Mouse (Mus musculus) CH12F3 (cell line): ENCODE measurements around the gene Zic4.

Experiments
- in situ Hi-C: fragments of 300-500 bp; cut with MboI; formaldehyde crosslinking; loops from 2 replicates; pipeline ENCODE4 v1.14.3; 2020; ENCODE audit warnings: low sequenced_read_pairs

Gene Zic4

DNA sequence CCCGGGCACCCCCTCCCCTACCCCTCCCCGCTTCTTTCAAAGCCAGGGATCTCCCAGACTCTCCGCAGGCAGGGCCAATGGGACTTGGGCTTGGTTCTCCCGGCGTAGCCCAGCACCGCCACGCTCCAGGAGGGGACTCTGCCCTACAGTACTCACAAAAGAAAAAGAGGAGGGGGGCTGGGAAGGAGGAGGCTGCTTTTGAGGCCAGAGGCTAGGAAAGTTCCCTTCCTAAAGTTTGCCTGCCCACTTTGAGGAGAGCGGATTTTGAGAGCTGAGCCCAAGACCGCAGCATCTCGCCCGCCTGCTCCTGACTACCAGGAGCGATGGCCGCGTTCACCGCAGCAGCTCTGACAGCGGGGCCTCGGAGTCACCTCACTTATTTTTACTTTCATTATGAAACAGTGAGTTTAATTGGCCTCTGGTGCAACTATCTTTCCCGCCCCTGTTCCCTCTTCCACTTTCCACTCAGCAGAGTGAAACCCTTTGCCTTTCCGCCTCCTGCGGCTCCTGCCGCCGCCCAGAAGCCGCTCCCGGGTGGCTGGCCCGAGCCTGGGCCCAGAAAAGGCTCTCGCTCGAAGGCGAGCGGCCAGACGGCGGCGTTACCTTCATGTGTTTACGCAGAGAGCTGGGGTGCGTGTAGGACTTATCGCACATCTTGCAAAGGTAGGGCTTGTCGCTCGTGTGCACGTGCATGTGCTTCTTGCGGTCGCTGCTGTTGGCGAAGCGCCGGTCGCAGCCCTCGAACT is at the start of gene Zic4:
Zic4 (plus strand) TSS at position 558 of the 746 bp plus-strand sequence.
- in situ Hi-C loops = no loop called here

DNA sequence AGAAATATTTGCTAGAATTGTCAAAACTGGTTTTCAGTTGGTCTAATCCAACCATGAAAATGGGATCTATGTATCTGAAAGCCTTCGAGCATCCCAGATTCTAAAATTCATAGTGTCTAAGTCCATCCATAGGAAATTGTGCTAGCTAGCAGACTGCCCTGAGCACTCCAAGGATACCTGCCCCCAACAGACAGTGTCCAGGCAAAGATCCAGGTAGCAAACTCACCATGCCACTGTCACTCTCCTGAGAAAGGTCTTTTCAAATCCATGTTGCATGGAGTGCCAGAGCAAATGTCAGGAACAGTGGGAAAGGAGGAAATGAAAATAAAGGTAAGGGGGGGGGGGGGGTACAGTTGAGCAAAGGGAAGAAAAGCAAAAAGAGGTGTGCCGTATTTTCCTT is 14.6 kb upstream of the Zic4 start:
- in situ Hi-C loops = no loop called here

DNA sequence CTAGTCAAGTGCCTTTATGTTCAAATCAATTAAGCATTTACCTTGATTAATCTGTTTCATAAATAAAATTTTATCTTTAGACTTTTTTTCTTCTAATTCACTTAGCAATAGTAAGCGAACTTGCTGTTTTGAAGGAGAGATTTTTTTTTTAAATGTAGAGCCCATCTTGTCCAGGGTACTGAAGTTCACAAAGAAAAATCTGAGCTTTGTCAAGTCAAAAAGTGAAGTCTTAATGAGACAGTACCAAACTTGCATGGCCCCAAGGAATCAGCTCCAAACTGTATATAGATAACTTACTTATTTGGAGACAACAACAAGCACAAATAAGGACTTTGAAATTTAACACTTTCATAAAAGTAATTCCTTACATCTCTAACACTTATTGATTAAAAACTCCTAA is 13.5 kb upstream of the Zic4 start:
- in situ Hi-C loops = no loop called here

DNA sequence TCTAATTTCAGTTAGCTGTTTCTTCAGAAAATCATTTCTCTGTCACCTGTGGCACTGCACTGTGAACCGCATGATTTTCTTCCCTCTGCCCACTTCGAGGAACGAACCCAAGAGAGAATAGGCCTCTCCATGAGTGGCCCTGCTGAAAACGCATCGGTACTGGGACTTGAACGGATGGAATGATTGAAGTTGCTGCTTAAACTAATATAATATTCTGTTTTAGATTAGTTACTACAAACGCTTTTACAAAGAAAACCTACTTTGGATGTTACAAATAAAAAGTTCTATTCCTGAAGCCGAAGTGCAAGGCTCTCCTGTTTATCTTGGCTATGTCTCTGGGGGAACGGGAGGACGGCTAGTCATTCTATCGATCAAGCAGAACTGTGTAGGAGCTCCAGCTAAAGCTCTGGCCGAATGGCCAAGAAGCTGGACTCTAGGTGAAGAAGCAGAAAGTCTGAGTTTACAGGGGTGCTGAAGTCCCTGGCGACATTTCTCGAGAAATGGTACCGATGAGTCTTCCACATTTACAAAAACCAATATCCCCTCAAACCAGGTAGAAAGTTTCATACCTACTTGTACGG is 11.9 kb upstream of the Zic4 start:
- in situ Hi-C loops = no loop called here

DNA sequence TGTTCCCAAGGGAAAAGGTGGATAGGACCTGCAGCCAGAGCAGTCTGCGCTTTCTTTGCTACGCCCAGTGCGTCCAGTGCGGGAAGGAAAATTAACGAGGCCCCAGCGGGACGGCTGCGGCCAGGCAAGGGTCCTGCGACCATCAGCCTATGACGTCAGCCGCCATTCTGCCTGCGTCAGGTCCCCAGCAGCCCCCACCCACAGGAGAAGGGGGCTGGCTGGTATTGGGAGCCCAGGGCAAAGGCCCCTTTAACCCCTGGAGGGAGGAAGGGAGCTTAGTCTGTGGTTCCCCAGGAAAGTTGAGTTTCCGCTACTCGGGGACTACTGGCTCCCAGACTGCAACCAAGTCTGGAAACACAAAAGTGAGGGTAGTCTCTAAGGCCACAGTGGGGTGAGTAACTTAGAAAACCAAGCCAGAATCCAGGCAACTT is 11.3 kb upstream of the Zic4 start:
- in situ Hi-C loops = no loop called here

DNA sequence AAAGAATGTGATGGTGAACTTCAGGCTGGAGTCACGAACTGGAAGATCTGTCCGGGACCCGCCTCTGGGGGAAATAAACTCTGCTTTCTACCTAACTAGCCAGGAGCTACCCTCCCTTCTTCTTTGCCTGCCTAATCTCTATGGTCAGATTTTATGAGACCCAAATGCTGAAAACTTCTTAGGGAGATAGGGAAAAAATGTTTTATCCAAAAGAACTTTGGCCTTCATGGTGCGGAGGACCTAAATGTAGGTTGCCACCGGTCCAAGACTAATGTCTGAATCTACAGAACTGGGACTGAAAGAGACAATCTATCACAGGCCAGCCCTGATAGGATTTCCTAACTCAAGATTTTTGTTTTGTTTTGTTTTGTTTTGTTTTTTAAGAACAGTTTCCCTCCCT is 10.9 kb upstream of the Zic4 start:
- in situ Hi-C loops = no loop called here

DNA sequence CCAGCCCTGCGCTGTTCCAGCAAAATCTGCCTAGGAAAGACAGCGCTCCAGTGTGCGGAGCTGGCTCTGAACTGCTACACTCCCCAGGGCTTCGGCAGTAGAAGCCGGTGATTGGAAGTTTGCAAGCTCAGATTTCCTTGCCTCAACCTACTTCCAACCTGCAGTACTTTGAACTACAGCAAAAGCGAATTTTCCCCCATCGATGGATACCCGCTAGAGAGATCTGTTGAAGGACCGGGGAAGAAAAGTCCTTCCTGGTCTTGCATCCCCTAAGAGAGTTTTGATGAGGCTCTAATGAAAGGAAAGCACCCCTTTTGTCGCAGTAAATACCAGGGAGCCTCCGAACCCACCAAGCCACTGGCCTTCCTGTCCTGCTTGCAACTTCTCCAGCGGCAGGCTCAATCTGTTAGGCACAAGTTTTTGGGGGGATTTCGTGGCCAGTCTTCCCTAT is 10.2 kb upstream of the Zic4 start:
- in situ Hi-C loops = no loop called here

DNA sequence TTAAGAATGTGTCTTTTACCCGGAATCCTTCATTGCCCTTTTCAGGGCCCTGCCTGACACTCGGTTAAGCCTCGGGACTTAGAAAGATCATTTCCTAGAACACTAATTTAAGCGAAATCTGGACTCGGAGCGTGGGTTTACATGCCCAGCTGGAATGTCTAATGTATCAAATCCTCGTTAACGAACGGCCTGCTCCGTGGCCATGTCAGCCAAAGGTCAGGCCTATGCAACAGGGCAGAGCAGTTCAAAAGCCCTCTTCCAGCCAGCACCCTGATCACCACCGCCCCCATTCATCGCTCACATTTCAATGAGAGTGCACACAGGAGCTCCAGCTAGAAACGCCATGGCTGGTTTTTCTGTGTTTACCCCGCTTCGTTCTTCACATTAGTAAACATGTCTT is 9.4 kb upstream of the Zic4 start:
- in situ Hi-C loops = no loop called here

DNA sequence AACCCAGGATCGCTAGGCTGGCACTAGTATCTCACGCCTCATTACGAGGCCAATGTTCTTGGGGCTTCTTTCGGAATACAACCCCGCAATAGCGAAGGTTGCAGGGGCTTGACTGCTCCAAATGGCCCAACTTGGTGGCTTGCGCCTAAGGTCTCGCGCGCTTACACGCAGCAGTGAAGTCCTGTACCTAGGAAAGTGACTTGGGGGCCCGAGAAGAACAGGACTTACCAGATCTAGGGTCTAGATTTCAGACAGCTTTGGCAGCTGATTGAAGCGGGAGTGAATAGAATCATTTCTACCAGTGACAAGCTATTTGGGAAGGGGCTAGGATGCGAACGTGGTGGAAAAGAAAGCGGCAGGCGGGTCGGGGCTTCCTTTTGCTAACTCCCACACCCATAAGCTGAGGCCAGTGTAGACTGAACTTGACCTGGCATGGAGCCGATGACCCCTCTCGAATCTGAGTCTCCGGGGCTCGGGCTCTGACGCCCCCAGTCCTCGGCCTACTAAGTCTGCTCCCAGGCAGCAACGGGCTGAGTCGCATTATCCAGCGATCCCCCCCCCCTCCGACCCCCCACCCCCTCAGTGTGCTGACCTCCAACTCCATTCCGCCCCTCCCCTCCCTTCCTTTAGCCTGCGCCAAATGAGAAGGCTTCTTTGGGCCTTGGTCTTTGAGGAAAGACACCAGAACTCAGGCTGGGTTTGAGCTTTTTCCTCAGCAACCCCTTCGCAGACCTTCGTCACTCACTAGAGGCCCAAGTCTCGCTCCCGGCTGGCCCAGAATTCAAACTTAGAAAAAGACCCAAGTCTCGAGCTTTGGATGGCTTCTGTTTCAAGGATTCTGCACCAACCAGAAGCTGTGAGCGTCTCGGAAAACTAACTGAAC is 8.4 kb upstream of the Zic4 start:
- in situ Hi-C loops = no loop called here

DNA sequence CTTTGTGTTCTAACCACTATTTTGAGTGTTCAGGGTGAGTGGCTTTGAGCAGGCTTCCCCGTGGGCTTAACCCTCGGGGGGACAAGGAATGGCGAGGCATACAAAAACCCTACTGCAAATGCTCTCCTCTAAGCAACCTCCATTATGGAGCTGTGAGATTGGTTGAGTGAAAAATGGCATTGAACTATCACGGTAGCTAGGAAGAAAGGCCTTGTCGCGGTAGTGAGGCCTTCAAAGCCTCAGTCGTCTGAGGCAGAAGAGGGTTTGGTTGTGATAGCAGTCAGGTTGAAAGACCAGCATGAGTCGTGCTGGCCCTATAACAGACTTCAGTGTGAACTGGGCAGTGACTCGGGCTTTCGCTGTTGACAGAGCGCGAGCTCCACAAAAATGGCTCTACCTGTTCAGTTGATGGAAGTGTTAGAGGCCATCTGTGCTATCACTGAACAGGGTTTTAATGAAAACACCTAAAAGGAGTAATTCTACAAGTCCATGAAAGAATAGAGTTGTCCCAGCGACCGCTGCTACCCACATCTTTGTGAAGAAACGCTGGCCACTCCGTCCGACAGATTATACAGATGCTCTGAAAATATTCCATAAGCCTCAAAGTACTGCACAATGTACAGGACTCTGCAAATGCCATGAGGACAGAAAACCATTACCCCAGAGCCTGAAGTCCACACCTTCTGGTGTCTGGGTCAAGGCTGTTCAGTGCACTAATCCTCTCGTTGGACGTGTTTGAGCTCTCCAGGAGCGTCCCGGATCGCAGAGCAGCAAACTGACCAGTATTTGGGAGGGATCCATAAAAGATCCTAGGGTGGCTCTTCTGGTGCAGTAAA is 7.6 kb upstream of the Zic4 start:
- in situ Hi-C loops = no loop called here

DNA sequence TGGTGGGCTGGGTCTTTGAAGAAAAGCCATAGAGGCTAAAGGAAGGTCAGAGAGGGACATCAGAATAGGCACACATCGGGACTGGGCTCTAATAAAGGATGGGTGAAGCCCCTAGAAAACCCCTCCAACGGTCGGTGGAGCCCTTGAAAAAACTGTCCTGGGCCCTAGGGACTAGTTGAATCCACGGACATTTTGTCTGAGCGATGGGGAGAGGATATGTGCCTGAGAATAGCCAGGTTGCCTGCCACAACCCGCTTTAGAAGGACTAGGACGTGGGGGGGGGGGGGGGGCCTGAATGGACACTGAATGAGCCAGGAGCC is 7.0 kb upstream of the Zic4 start:
- in situ Hi-C loops = no loop called here

DNA sequence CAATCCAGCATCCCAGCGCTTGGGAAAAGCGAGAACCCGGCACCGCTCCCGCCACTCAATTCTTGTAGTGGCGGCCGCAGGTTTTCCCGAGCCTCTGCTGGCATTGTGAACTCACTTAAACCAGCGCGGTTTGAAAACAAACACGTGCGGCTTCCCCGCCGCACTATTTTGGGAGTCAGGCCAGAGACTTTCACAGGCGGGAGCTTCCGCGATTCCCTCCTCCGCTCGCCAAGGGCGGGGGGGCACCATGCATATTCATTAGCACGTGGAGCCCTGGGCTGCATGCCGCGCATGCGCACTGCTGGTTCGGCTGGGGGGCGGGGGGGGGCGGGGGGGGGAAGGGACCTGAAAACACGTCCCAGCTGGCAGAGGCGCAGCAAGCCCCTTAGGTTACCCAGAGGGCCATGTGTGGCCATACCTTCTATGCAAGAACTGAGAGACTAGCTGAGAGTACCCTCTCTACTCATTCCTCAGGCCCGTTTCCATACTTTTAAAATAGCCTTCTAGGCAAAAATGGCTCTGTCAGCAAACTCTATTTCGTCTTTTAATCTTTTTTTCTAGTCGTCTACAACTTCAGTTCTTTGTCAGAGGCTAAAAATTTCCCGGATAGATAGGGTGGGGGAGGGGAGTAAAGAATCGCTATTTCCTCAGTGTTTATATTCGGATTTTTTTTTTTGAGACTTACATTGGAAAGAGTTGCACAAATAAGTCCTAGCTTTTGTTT is 6.4 kb upstream of the Zic4 start:
- in situ Hi-C loops = no loop called here

DNA sequence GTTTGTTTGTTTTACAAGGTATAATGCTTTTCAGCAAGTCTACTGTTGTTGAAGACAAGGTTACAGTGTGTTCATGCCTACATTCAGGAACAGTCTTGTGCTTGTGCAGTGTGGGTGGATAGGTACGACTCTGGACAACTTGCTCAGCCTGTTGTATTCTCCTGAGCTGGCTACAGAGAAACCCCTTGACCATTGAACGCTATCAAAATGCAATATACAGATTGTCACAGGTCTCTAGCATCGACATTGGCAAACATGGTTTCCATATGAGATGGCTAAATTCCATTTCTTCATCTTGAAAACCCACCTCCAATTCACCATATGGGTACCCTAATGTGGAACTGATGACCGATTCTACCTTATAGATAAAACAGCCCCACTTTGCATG is 5.9 kb upstream of the Zic4 start:
- in situ Hi-C loops = no loop called here

DNA sequence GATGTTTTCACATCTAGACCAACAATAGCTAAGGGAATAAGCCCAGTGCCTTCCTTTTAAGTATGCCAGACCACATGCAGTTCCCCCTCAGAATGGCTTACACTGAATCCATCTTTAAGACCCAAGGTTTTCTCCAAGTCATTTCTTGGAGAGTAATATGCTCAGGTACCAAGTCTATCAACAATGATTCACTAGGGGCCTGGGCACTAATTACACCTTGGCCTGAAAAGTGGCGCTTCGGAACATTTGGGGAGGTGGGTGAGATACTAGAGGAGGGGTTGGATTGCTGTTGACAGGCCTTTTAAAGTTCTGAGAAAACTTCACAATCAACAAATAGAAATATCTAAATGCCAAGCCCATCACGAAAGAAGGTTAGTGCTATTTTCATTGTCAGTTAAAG is 4.9 kb upstream of the Zic4 start:
- in situ Hi-C loops = no loop called here

DNA sequence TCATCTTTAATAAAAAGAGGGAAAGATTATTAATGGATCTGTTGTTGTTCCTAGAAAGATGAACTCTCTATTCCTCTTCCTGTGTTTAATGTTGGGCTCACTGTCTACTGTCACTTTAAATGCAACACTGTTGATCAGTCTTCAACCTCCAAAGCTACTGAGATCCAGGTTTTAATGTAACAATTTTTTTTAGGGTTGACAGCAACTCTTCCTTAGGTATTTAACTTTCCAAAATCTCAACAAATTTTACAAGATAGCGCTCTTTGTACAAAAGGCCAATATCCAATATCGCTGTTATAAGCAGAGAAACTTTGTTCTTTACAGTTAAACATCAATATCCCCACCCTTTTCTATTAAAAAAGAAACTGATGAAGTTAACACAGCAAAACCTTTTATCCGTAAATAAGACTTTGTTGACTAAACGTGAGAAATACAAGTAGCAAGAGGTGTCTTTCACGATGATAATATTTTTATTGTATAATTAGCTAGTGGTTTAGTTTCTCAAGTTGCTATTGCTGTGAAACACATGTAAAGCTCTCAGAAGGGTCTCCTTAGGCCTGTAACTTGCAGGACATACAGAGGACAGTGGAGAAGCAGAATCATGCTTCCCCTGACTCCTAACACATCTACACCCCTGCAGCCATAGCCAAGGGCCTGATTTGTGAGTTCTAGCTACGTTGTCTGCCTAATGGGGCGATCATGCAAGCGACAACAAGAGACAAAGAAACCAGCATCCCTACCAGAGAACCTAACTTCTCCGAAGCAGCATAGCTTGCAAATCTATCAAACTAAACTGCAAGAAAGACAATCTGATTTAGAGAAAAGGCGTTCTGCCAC is 3.1 kb upstream of the Zic4 start:
- in situ Hi-C loops = no loop called here

DNA sequence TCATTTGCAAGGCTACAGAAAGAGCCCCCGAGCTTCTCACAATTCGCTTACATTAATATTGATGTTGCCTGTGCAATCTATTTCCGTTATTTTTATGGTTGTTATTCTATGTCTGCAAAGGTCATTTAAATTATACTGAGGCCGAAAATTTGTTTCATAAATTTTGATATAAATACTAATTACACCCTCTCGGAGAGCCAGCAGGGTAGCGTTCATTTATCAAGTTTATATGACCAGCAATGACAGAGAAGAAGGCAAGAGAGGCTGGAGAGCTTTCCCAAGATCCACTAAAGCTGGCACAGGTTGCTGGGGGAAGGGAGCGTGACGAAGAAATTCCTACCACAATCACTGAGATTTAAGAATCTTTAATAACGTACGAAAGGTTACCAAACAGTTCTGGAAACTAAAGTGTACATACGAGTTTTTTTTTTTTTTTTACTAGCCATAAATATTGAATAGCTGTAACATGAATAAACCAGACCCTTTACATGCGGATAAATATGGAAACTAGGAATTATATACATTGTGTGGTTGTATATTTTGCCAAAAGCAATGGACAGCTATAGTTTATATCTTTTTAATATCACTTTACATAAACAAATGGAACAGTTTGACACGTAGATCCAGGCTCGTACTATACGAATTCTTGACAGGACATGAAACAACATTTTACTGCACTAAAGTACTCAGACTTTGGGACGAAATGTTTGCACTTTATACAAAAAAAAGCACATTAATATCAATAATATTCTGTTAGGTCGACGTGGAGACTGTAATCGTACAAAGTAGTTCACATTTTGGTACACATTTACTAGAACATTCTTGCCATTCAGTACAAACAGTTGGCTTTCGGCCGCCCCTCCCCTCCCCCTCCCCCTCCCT is 1.8 kb upstream of the Zic4 start:
- in situ Hi-C loops = no loop called here

DNA sequence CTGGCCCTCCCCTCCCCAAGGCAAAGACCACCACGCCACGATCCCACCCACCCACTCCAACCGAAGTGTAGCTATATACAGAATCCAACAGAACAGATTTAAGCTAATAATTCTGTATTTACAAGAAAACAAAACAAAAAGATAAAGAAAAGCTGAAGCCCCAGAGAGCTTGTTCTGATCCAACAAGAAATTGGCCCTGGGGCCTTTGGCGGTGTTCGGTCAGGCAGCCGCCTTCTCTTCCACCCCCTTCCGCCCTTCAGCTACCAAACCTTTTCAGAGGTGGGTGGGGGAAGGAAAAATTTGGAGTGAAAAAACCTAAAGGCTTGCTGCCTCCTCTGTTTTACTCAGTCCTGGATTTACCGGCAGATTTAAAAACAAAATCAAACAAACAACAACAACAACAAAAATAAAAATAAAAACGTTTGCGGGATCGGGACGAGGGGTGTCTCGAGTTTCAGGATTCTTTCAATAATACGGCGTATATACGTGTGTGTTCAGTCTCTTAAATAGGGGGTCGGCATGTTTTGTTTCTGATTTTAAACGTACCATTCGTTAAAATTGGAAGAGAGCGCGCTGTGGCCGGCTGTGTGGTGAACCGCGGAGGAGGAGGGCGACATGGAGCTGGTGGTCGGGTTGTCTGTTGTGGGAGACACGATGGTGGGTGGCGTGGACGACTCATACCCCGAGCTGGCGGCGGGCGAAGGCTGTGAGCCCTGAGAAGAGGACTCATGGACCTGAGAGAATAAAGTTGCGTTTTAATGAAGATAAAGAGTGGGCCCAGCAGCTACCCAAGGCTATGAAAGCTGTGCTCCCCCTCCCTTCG is 969 bp upstream of the Zic4 start:
- in situ Hi-C loops = no loop called here
